Mouse (Mus musculus) mouse trophoblast stem cell (cell line): Measurements from ENCODE around the gene Glb1l.

Experiments
- in situ Hi-C, 2 experiments: fragments of 300-500 bp; cut with MseI, MboI; formaldehyde crosslinking; loops; 2 replicates in 1 of 2; 3 replicates in 1 of 2; pipeline ENCODE4 v1.15.1; 2025

The Glb1l gene

GRCm38 (mm10) chr1:75201236-75201635 is 9.4 kb downstream of the Glb1l start:
- in situ Hi-C loops, result no loop called here

GRCm38 (mm10) chr1:75192452-75192851 is 18.2 kb downstream of the Glb1l start:
- in situ Hi-C loops, result no loop called here

GRCm38 (mm10) chr1:75191622-75192402 is 18.8 kb downstream of the Glb1l start, which contains the start of the genes Ankzf1 and Atg9a:
Gene Ankzf1, plus strand, starts transcription at chr1:75192151.
Gene Atg9a, minus strand, starts transcription at chr1:75192196.
- in situ Hi-C loops, result no loop called here

- in situ Hi-C loops, result no loop called here
Observed at GRCm38 (mm10) chr1:75191258-75191621, 19.4 kb downstream of the Glb1l start.

- in situ Hi-C loops, result no loop called here
Observed at GRCm38 (mm10) chr1:75190577-75190976, 20.0 kb downstream of the Glb1l start.

- in situ Hi-C loops, result no loop called here
Observed at GRCm38 (mm10) chr1:75187914-75188483, 22.6 kb downstream of the Glb1l start.

- in situ Hi-C loops, result no loop called here
Observed at GRCm38 (mm10) chr1:75187126-75187525, 23.5 kb downstream of the Glb1l start.

GRCm38 (mm10) chr1:75185495-75185894 is 25.1 kb downstream of the Glb1l start:
- in situ Hi-C loops, result no loop called here

GRCm38 (mm10) chr1:75182160-75182559 is 28.5 kb downstream of the Glb1l start:
- in situ Hi-C loops, result no loop called here

- in situ Hi-C loops, result no loop called here
Observed at GRCm38 (mm10) chr1:75181377-75181870, 29.2 kb downstream of the Glb1l start.

- in situ Hi-C loops, result no loop called here
Observed at GRCm38 (mm10) chr1:75180741-75181140, 29.9 kb downstream of the Glb1l start.

- in situ Hi-C loops, result no loop called here
Observed at GRCm38 (mm10) chr1:75180105-75180590, 30.5 kb downstream of the Glb1l start, which contains the start of gene Abcb6. Gene Abcb6, minus strand, starts transcription at chr1:75180392.

- in situ Hi-C loops, result no loop called here
Observed at GRCm38 (mm10) chr1:75179334-75180104, 31.1 kb downstream of the Glb1l start.

GRCm38 (mm10) chr1:75168472-75169464 is 41.8 kb downstream of the Glb1l start, which contains the start of gene Zfand2b:
Gene Zfand2b, plus strand, starts transcription at chr1:75168646.
- in situ Hi-C loops, result no loop called here

GRCm38 (mm10) chr1:75168093-75168471 is 42.5 kb downstream of the Glb1l start:
- in situ Hi-C loops, result no loop called here

- in situ Hi-C loops, result no loop called here
Observed at GRCm38 (mm10) chr1:75160256-75160617, 50.4 kb downstream of the Glb1l start.

- in situ Hi-C loops, result no loop called here
Observed at GRCm38 (mm10) chr1:75159540-75160255, 50.9 kb downstream of the Glb1l start.

GRCm38 (mm10) chr1:75158990-75159389 is 51.6 kb downstream of the Glb1l start:
- in situ Hi-C loops, result no loop called here

GRCm38 (mm10) chr1:75155837-75156236 is 54.8 kb downstream of the Glb1l start:
- in situ Hi-C loops, result no loop called here

- in situ Hi-C loops, result no loop called here
Observed at GRCm38 (mm10) chr1:75148727-75149126, 61.9 kb downstream of the Glb1l start.
